Mouse (Mus musculus) induced T-regulatory cell, adult 2 months (primary cell): Measurements from ENCODE around the gene Adk.

Experiments
- DNase-seq: peaks from one replicate; pipeline ENCODE4 v3.0.0-alpha.2; 2012; ENCODE audit warnings: low read depth

Adk gene

DNA sequence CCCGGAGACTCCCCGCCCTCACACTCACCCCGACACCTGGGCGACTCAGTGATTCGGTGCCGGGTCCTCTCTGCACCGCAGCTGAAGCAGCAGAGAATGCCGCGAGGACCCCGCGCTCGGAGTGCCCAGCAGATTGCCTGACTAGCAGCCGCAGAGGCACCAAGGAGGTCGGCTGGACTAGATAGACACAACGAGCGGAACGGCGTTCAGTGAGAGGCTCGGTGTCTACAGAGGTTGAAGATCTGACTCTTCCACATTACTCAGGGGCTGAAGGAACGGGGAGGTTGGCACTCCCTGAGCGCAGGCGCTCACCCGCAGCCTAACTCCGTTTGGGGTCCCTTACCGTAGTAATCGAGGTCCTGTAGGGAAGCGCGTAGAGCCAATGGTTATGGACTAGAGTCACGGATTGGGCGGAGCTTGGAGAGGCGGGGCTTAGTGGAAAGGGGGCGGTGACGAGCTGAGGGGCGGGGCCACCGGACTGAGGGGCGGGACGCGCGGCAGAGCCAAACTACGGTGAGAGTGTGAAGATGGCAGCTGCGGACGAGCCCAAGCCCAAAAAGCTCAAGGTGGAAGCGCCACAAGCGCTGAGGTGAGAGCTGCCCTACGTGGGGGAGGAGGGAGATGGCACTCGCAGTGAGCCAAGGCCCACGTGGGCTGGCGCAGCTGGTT lies at the start of gene Adk, which contains the start of gene Ap3m1:
TSS of gene Adk (plus strand) at position 463 of the 669 bp plus-strand sequence.
TSS of gene Ap3m1 (minus strand) at position 397 of the 669 bp plus-strand sequence.
- DNase-seq = peak; percentile 98

DNA sequence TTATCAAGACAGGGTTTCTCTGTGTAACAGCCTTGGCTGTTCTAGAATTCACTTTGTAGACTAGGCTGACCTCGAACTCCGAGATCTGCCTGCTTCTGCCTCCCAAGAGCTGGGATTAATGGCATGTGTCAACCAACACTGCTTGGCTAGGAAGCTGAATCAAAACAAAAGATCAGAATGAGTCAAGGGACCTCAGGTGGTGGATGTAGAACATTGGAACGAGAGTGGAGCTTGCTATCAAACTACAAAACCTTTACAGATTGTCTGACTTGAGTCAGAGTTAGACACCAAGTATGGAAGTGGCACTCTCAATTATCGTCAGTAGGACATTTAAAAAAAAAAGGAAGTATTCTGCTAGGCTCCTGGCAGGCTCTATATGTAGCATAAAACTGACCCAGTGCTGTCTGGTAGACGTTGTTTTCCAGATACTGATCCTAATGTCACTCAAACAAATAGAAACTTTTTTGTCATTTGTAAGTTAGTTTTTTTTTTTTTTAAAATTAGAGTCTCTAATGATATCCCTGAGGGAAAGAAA lies 38.5 kb upstream of the Adk start:
- DNase-seq = no peak

DNA sequence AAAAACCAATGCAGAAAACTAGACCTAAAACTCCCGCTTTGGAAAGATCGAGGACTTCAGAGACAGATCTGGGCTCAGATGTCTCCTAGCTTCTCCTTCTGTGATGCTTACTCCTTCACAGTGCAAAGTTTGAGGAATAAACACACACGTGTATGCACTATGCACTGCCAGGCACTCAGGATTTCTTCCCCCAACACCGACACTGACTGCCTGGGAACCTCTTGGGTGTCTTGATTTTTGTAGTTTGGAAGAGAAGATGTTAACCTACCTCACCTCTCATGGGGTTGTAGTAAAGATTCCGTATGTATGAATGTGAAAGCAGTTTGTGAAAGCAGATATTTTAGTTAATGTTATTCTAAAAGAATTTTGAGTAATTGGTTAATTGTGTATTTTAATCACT lies 34.5 kb upstream of the Adk start:
- no peak for DNase-seq

DNA sequence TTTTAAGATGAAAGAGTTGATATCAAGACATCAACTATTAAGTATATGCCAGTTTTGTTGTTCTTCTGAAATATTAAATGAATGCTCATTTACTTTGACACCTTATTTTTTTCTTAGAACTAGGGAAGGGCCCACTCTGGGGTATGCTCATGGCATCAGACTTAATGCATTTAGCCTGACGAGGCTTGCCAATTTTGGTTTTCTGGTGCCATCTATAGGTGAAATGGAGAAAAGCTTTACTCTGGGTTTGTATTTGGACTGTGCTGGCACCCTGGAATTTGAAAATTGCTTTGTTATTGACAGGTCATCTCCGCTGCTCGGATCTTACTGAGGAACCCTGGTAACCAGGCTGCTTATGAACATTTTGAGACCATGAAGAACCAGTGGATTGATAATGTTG lies 33.4 kb upstream of the Adk start:
- DNase-seq = peak; percentile 73

DNA sequence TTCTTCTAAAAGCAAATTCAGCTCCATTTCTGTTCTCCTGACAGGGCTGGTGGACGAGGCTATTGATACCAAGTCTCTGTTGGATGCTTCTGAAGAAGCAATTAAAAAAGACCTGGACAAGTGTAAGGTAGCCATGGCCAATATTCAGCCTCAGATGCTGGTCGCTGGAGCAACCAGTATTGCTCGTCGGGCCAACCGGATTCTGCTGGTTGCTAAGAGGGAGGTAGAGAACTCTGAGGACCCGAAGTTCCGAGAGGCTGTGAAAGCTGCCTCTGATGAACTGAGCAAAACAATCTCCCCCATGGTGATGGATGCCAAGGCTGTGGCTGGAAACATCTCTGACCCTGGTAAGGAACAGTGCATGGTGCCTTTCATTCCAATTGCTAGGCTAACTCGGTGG lies 31.9 kb upstream of the Adk start:
- no peak for DNase-seq

DNA sequence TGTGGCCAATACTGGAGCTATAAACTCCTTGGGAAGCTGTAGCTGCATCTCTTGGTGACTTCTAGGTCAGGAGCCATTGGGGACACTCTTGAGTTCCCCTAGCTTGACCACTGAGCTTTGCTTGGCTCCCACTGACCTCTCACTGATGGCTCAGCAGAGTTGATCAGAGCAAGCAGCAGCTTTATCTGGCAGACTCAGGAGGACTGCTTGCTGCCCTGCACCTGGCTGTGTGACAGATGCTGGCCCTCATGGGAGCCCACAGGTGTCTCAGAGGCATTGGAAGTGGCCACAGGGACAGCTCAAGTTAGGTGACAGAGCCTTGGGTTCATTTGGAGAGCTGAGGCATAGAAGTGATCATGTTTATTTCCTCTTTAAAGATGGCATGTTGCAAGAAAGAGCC lies 24.8 kb upstream of the Adk start:
- no peak for DNase-seq

DNA sequence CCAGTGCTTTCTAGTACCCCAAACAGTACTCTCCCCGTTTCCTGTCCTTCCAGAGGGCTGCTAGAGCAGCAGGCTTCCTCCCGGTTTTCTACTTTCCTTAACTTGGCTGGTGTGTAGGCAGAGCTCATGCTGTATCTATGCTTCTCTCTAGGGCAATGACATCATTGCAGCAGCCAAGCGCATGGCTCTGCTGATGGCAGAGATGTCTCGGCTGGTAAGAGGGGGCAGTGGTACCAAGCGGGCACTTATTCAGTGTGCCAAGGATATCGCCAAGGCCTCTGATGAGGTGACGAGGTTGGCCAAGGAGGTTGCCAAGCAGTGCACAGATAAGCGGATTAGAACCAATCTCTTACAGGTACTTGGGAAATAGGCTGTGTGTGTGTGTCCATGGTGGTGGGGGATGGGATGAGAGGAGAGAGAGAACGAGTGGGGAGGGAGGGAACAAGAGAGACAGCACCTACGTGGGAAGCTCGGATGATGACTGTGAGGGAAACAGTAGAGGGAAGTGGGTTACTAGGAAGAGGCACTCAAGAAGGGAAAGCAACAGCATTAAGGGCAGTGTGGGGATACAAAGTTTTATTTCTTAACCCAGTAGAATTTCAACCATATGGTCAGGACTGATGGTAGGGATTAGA lies 23.2 kb upstream of the Adk start:
- no peak for DNase-seq

DNA sequence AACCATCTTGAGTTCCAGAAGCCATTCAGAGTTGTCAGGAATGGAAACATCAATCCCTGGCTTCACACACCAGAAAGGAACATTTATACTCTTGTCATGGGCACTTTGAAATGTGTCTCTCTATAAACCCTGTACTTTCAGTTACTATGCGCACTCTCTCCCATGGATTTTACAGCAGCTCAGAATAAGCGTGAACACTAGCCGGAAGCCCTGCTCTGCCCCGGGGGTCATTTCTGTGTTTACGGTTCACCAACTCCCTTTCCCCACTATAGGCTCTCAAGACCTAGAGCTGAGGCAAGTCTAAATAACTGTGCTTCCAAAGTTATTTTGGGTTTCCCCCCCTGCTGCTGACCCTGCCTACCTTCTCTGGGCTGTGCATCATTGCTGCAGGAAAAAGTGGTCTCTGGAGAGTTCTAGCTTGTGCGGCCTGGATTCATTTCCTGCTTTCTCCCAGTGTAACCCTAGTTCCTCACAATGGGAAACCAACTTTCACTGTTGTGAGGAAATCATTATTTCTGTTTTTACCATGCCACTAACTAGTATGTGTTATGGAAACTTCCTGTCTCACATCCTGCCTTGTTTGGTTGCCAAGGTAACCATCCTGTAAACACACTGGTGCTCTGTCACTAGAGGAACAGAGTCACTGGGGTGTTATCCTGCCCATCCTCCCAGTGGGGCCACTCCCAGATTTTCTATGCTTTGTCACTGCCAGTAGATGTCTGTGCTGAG lies 20.4 kb upstream of the Adk start:
- peak; percentile 90 for DNase-seq

DNA sequence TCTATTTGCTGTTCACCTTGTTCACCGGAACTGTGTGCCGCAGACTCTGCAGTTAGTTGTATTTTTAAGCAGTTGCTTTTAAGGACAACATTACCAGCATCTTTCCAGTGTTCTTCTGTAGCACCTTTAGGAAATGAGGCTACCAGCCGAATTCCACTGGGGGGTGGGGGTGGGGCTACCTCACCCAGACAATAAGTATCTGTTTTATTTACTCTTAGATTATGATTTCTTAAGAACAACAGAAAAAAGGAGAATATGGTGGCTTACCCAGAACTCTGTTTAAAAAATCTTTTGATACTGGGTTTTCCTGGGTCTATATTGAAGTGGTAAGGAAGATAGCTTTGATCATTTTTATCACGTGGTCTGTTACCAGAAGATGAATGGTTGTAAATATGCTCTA lies 18.1 kb upstream of the Adk start:
- DNase-seq = peak; percentile 42

DNA sequence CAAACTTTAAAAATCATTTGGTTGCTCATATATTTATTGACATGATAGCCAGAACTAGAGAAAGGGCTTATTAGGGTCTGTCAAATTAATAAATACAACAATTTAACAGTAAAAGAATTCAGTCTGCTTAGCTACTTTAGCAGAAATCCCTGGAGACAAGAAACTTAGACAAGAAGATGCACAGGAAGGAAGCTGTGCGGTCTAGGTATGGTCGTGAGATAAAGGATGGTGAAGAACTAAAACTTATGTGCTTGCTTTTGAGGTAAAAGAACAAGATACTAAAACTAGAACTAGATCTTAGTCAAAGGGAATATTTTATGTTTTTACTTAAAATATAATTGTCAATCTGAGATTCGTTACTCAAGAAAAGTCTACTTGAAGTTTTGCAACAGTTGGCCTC lies 17.6 kb upstream of the Adk start:
- peak; percentile 22 for DNase-seq

DNA sequence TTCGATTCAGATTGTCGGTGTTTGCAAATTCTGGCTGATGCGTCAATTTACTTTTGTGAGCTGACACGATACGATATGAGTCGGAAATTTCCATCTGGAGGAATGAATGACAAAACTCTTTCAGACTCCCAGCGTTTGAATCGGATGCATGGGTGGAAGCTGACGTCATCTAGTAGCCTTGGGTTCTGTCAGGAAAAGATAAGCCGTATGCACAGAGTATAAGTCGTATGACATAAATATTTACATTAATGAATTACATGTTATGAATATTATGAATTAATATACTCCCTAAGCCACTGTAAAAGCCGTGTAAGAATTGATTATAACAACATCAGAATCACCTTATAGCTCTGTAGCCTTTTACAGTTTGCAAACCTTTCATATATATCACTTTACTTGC lies 13.3 kb upstream of the Adk start:
- DNase-seq = no peak

DNA sequence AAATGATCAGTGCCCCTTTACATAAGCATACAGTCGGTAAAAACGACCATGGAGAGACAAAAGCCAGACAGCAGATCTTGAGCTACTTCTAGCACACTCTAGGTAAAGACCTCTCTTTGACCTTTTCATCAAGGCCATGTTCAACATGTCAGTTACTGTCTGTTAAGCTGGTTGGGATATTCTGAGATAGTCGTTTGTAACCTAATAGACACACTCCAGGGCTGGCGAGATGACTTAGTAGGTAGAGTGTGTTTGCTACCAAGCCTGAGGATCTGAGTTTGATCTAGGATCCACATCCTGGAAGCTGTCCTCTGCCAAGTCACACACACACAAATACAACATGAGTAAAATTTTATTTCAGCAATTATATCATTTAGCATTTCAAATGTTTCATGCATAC lies 12.8 kb upstream of the Adk start:
- DNase-seq = no peak

DNA sequence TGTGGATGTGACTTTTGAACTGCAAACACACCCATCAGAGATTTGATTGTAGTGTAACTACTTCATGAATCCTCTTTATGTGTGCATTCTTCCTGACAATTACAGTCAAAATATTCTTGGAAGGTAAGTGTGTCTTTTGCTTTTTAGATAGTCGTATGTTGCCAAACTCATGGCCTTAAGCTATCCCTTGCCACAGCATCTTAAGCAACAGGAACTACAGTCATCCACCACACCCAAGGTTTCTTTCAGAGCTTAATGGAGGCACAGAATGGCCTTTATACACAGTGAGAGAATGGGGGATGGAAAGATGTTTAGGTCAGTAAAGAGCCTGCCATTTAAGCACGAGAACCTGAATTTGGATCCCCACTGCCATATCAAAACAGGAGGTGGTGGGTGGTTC lies 4.5 kb upstream of the Adk start:
- no peak for DNase-seq

DNA sequence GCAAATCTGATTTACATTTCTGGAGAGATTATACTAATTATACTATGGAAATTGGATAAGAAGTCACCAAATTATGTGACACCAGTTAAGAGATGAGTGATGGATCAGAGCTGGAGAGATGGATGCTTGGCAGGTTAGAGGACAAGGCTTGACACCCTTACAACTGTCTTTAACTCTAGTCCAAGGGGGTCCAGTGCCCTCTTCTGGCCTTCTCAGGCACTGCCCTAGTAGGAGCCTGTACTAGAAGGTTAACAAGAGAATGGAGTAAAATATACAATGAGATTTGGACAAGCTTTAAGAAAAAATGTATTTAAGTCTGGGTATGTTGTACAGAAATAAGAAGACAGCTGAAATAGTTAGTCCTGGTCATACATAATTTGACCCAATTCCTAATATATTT lies 3.5 kb upstream of the Adk start:
- DNase-seq = peak; percentile 72

DNA sequence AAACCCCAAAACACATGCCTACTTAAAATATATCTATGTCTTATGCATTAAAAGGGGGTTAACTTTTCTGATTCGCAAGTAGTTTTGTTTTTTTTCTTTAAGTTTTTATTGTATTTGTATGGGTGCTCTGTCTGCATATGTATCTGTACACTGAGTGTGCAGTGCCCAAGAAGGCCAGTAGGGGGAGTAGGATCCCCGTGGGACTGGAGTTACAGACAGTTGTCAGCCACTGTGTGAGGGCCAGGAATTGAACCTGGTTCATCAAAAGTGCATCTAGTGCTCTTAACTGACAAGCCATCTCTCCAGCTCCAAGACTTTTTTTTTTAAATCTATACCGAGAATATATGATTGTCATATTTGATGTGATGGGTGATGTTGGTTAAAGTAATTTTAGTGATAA lies 1.6 kb upstream of the Adk start:
- DNase-seq = peak; percentile 87

DNA sequence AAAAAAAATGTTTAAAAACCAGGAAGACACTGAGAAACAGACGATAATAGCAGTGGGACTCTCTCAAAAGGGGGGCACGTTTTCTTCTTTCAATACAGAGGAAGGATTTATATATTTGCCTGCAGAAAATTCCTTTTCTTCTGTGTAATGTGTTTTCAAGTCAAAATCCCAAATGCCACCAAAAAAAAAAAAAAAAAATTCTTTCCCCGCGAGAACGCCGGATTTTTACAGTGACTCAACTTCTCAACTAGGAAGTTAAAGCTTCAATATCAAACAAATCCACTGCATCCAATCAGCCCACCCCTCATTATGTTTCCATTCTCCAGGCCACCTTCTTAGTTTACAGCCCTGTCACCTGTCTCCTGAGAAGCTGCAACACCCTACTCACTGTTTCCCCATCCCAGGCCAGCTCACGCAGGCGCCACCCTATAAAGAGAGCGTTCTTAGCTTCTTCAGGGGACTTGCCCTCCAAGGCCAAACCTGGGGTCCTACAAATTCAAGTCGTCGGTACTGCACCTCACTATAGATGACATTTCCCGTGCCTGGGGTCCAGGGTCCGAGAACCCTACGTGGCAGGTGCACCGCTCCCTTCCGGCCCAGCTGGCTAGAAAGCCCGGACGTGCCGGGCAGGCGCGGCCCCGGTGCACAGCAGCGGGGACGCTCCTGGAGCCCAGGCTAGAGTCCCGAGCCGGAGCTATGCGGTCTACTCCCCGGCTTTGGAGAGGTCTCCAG lies 828 bp upstream of the Adk start:
- no peak for DNase-seq

DNA sequence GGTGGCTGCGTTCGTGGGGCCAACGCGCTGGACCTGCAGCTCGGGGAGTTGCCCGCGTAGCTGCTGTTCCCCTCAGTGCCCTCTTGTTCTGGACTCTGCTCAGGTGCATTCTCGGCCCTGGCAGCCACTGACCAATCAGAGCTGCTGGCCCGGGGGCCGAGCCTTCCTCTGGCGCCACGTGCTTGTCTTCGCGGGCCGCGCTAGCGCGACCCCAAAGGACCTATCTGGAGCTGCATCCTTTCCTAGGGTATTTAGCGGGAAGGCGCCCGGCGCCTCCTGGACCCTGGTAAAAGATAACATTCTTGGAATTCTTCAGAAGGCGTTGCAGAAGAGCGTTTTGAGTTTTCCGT lies 382 bp downstream of the Adk start:
- DNase-seq = no peak

DNA sequence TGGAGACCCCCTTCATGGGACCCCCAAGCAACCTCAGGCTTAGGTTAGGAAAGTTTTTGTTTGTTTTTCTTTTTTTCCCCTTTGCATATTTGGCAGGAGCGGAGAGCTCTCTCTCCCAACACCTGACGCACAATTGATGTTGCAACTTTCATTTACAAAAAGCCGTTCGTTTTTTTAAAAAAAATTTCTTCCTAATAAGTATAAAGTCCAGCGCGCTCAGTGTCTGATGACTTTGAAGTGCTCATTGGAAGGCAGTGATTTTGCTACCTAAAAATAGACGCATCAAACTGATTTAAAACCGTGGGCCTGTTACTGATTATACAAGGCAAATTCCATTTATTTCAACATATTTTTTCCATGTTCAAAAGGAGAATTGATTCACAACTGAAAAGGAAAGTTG lies 777 bp downstream of the Adk start:
- DNase-seq = no peak

DNA sequence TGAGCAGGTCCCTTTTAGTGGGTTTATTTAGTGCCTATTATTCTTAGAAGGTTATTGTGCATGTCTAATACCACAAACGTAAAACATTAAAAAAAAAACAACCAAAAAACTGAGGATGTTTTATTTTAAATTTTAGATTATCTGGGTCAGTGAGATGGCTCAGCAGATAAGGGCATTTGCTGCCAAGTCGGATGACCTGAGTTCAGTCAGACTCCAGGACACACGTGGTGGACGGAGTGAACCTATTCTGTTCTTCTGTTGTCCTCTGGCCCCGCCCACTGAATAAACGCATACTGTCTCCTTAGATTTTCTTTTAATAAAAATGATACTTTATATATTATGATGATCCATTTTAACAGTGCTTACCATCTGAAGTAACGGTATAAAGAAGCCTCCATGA lies 1.2 kb downstream of the Adk start:
- DNase-seq = no peak

DNA sequence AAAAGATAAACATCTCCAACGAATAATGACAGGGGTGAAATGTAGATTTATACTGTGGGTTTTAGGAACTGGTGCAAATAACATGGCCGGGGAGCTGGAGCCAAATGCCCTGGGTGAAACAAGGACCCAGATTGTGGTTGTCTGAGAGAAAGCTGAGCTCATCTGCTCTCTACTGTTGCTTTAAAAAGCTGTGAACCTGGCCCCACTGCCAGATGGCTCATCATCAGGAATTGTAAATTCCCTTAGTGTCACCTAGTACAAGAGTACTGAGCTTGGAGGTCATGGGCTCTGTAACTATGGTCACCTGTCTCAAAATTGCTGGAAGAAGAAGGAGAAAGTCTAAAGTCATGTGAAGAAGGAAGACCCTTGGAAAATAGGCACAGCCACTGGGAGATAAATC lies 6.6 kb downstream of the Adk start:
- no peak for DNase-seq

DNA sequence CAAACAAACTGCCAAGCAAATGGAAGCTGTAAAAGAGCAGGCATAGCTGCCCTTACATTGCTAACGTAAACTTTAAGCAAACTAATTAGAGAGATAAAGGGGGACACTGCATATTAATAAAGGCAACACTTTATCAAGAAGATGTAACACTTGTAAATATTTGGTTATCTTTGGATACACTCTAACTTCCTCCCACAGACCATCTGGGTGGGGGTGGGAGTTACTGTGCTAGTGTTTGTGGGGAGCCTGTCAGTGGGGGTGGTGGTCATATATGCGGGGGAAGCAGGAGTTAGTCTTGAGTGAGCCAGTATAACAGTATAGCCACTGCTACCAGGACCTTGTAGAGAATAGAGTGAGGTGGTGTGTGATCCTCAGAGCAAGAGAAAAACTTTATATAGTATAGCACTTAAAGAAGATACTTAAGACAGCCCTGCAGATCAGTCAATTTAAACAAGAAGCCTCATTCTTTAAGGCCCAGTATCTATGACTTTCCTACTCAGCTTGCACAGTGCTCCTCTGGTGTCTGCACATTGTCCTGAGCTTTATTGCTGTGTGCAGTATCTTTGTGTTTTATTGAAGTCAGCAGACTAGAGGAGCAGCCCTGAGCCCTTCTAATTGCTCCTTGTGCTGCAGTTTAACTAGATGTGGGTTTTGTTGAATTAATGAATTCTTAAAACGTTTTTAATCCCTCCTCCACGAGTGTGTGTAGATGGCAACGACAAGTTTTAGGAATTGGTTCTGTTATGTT lies 10.6 kb downstream of the Adk start:
- DNase-seq = no peak

DNA sequence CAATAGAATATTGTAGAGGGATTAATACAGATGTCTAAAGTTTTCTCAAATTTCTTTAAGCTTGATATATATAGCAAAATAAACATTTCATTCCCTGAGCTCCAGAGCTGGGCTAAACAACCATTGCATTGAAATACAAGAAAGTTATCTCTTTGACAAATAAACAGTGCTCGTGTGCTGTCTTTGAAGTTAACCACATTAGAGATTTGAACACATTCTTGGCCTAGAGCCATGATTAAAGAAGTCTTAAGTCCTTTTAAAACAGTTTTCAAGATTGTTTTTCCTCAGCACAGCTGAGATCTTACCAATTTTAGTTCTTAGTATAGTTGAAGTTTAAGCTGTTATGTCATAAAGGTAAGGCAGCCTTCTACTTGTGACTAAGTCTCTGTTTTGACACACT lies 11.9 kb downstream of the Adk start:
- DNase-seq = no peak
